Mouse (Mus musculus) liver, adult 10 weeks (tissue): Measurements from ENCODE around the gene Hist1h3e. TPM values are rescaled to one million over a fixed set of nuclear protein-coding genes. Genes with fewer than 3 reads are reported as not detected.

ENCODE experiments used
- polyA plus RNA-seq: library from polyadenylated mRNA; stranded (reverse); fragments of 350-450 nt; fragmentation: Illumina TruSeq; extraction: RNeasy Lipid Tissue Mini Kit (QIAGEN cat#74804); gene quantifications from one replicate; pipeline ENCODE4 v1.2.3, GENCODE M21; 2014; ENCODE audit warnings: low read depth, low replicate concordance

Gene Hist1h3e
- polyA plus RNA-seq = not detected

DNA sequence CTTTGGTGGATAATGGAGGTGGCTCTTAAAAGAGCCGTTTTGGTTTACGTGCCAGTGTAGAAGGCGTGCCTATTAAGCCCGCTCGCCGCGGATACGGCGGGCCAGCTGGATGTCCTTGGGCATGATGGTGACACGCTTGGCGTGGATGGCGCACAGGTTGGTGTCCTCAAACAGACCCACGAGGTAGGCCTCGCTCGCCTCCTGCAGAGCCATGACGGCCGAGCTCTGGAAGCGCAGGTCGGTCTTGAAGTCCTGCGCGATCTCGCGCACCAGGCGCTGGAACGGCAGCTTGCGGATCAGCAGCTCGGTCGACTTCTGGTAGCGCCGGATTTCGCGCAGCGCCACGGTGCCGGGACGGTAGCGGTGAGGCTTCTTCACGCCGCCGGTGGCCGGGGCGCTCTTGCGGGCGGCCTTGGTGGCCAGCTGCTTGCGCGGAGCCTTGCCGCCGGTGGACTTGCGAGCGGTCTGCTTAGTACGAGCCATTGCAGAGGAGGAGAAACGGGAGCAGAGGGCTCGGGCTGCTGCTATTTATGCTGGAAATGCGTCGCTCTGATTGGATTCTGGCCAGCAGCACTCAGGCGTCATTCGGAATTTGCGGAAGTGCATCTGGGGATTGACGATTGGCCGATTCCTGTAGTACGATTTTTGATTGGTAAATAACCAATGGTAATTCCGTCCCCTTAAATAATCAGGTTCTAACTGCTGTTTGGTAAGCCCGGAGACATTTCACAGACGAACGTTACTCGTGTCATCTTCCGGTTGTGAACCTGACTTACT lies at the start of gene Hist1h3e:
TSS of gene Hist1h3e (minus strand) at position 487 of the 777 bp plus-strand sequence.

DNA sequence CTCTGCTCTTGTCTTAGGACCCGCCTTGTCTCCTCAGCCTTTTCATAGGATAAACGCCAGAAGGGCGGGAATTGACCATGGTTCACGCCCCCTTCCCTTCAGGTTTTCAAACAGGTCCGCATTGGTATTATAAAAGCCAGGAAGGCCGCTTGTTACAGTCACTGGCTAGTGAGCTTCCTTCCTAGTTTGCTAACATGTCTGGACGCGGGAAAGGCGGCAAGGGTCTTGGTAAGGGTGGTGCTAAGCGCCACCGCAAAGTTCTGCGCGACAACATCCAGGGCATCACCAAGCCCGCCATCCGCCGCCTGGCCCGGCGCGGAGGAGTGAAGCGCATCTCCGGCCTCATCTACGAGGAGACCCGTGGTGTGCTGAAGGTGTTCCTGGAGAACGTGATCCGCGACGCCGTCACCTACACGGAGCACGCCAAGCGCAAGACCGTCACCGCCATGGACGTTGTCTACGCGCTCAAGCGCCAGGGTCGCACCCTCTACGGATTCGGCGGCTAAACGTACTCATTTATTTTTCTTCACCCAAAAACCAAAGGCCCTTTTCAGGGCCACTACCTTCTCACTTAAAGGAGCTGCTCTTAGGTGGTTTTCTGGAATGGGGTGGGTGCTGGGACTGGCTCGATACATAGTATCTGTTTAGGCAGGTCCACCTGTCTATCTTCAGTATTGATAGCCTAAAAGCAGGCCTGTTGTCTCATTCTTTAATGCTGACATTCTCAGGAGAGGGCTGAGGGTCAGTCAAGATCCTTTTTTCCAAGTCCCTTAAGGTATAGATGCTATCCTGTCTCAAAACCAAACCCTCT lies 19.4 kb upstream of the Hist1h3e start, which contains the start of gene Hist1h4d:
TSS of gene Hist1h4d (plus strand) at position 191 of the 811 bp plus-strand sequence.

DNA sequence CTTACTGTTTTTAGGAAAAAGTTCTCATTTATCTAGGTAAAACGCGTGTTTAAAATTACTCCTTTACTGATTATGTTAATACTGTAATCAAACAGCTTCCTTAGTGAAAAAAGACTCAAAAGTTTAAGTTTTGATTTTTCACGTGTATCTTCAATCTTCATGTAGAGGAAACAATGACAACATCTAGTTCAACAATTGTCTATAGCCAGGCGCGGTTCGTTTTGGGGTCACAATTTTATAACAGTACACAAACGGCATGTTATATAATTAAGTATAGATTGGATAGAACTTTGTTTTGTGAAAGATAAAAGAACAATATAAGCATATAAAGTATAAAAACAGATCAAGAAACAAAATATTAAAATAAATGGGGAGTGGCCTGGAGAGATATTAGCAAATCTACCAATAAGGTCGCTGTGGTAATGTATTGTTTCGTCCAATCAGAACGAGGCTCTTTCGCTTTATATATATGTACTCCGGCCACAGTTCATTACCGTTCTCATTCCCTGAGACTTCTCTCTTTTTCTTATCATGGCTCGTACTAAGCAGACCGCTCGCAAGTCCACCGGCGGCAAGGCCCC lies 13.2 kb upstream of the Hist1h3e start, which contains the start of gene Hist1h3d:
TSS of gene Hist1h3d (plus strand) at position 493 of the 581 bp plus-strand sequence.

DNA sequence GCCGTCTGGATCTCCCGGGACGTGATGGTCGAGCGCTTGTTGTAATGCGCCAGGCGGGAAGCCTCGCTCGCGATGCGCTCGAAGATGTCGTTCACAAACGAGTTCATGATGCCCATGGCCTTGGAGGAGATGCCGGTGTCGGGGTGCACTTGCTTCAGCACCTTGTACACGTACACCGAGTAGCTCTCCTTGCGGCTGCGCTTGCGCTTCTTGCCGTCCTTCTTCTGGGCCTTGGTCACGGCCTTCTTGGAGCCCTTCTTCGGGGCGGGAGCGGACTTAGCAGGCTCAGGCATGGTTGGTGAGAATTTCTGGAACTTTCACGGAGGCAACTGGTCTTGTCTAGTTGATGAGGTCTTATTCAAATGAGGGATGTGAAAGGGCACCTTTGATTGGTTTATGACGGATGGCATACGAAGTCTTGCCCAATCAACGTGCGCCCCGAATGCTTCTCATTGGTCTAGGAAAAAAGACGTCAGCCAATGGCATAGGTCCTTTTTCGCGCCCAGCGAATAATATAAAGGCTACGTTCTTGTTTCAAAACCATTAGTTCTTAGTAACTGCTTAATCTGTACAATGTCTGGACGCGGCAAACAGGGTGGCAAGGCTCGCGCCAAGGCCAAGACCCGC lies 11.8 kb upstream of the Hist1h3e start, which contains the start of the genes Hist1h2bf and Hist1h2ad:
TSS of gene Hist1h2bf (minus strand) at position 299 of the 627 bp plus-strand sequence.
TSS of gene Hist1h2ad (plus strand) at position 484 of the 627 bp plus-strand sequence.

DNA sequence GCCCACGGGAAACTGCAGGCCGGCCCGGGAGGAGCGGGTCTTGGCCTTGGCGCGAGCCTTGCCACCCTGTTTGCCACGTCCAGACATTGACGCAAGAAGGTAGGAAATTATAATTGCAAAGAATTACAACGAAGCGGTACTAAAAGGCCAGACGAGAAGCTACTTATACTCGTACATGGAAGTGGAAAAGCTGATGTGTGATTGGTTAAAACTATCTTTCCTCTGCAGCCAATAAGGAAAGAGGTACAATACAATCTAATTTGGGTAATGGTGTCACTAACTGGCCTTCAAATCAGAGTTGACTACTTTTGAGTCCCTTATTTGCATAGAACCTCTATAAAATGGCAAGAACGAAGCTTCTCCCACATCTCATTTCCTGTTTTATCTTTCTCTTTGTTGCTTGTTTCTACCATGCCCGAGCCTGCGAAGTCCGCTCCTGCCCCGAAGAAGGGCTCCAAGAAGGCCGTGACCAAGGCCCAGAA lies 8.9 kb upstream of the Hist1h3e start, which contains the start of the genes Hist1h2ae and Hist1h2bg:
TSS of gene Hist1h2ae (minus strand) at position 199 of the 482 bp plus-strand sequence.
TSS of gene Hist1h2bg (plus strand) at position 375 of the 482 bp plus-strand sequence.

DNA sequence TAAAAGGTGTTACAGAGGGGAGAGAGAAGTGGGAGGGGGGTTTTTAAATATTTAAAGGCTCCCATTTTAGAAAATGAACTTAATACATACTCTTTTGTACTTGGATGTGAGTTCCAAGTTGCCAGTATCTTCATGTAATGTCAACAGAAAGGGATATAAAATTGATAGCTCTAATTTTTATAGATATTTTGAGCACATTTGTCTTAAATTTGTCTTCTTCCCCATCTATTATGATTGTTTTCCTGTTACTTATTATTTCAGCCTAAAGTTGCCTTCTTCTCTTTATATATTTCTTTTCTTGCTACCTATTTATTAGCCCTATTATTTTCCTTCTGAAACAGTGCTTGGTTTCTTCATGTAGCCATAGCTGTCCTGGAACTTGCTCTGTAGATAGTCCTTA lies 9.2 kb downstream of the Hist1h3e start, which contains the start of gene Hist1h1d:
TSS of gene Hist1h1d (plus strand) at position 301 of the 400 bp plus-strand sequence.

DNA sequence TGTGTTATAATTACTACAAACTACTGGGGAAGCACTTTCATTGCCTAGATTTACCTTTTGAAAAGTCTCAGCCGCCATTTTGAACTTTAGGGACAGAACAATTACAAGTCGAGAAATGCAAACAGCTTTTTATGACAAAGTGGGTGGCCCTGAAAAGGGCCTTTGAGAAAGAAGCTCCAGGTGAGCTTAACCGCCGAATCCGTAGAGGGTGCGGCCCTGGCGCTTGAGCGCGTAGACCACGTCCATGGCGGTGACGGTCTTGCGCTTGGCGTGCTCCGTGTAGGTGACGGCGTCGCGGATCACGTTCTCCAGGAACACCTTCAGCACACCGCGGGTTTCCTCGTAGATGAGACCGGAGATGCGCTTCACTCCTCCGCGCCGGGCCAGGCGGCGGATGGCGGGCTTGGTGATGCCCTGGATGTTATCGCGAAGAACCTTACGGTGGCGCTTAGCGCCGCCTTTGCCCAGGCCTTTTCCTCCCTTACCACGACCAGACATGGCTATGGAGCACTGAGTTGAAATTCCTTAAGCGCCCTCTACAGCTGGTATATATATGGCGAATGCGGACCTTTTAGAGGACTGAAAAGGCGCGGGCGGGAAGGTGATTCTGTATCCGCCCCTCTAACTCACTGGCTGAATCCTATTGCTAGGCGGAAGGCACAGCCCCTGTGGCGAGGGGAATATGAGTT lies 10.9 kb downstream of the Hist1h3e start, which contains the start of gene Hist1h4f:
TSS of gene Hist1h4f (minus strand) at position 503 of the 689 bp plus-strand sequence.

DNA sequence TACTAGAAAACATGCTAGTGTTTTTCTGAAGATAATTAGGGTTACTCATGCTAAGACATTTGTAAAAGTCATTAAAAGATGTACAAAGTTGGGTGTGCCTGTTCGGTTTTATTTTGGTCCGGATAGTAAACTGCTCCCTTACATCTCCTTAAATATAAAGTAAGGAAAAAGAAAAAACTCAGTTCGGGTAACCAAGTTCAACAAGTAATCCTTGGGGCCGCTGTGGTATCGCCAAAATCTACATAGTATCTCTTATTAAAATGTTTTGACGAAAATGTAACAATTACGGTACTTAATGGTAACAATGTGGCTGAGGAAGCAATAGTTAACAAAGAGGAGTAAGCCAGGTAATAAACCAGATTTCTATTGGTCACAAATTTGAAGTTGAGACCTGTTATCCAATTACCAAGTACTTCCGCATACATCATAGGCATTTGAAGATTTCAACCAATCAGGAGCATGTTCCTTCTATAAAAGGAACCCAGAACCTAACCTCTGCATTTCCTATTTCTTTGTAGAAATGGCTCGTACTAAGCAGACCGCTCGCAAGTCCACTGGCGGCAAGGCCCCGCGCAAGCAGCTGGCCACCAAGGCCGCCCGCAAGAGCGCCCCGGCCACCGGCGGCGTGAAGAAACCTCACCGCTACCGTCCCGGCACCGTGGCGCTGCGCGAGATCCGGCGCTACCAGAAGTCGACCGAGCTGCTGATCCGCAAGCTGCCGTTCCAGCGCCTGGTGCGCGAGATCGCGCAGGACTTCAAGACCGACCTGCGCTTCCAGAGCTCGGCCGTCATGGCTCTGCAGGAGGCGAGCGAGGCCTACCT lies 18.0 kb downstream of the Hist1h3e start, which contains the start of gene Hist1h3f:
TSS of gene Hist1h3f (plus strand) at position 88 of the 822 bp plus-strand sequence.

DNA sequence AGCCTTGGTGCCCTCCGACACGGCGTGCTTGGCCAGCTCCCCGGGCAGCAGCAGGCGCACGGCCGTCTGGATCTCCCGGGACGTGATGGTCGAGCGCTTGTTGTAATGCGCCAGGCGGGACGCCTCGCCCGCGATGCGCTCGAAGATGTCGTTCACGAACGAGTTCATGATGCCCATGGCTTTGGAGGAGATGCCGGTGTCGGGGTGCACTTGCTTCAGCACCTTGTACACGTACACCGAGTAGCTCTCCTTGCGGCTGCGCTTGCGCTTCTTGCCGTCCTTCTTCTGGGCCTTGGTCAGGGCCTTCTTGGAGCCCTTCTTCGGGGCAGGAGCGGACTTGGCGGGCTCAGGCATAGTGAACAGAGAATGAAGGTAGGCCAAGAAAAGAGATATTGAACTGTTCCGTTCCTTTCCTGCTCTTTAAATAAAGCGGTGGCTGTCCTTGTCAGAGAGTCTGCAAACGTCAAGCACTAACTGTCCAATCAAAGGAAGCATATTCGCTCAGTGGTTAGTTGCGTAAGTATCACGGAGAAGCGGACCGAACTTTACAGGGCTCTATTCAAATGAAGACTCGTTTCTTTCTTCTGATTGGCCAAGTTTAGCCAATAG lies 19.1 kb downstream of the Hist1h3e start, which contains the start of gene Hist1h2bh:
TSS of gene Hist1h2bh (minus strand) at position 394 of the 609 bp plus-strand sequence.

DNA sequence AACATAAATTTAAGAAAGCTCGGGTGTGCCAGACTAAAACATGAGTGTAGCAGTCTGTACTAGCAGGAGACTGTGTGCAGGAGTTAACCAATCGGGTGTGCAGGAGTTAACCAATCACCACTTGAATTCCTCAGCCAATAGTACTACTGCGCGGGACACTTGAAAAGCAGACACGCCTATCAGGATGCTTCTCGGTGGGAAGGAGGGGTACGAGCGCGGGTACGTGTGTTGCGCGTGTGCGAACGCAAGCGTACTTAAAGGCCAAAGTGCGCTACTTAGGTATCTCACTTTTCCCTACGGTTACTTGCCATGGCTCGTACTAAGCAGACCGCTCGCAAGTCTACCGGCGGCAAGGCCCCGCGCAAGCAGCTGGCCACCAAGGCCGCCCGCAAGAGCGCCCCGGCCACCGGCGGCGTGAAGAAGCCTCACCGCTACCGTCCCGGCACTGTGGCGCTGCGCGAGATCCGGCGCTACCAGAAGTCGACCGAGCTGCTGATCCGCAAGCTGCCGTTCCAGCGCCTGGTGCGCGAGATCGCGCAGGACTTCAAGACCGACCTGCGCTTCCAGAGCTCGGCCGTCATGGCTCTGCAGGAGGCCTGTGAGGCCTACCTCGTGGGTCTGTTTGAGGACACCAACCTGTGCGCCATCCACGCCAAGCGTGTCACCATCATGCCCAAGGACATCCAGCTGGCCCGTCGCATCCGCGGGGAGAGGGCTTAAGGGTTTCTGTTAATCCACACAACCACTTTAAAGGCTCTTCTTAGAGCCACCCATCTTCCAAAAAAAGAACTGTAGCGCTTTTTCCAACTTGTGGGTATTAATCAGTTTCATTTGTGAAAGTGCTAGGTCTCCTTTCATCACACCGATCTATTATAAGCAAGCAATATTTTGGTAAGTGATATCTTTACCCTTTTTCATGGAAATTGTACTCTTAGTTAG lies 26.8 kb downstream of the Hist1h3e start, which contains the start of gene Hist1h3g:
TSS of gene Hist1h3g (plus strand) at position 286 of the 939 bp plus-strand sequence.

DNA sequence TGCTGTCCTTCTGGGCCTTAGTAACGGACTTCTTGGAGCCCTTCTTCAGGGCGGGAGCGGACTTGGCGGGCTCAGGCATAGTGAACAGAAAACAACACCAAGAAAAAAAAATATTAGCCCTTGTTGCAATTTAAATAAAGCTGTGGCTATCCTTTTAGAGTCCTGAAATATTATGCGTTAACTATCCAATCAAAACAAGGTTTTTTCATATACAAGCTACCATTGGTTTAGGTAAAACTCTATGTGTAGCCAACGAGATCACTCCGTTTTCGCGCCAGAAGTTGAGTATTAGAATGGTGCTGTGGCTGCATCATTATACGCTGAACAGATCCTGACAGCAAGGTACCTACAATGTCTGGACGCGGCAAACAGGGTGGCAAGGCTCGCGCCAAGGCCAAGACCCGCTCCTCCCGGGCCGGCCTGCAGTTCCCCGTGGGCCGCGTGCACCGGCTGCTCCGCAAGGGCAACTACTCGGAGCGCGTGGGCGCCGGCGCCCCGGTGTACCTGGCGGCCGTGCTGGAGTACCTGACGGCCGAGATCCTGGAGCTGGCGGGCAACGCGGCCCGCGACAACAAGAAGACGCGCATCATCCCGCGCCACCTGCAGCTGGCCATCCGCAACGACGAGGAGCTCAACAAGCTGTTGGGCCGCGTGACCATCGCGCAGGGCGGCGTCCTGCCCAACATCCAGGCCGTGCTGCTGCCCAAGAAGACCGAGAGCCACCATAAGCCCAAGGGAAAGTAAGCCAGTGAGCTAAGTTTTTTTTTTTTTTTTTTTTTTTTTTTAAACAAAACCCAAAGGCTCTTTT lies 28.4 kb downstream of the Hist1h3e start, which contains the start of gene Hist1h2af:
TSS of gene Hist1h2af (plus strand) at position 347 of the 808 bp plus-strand sequence.

DNA sequence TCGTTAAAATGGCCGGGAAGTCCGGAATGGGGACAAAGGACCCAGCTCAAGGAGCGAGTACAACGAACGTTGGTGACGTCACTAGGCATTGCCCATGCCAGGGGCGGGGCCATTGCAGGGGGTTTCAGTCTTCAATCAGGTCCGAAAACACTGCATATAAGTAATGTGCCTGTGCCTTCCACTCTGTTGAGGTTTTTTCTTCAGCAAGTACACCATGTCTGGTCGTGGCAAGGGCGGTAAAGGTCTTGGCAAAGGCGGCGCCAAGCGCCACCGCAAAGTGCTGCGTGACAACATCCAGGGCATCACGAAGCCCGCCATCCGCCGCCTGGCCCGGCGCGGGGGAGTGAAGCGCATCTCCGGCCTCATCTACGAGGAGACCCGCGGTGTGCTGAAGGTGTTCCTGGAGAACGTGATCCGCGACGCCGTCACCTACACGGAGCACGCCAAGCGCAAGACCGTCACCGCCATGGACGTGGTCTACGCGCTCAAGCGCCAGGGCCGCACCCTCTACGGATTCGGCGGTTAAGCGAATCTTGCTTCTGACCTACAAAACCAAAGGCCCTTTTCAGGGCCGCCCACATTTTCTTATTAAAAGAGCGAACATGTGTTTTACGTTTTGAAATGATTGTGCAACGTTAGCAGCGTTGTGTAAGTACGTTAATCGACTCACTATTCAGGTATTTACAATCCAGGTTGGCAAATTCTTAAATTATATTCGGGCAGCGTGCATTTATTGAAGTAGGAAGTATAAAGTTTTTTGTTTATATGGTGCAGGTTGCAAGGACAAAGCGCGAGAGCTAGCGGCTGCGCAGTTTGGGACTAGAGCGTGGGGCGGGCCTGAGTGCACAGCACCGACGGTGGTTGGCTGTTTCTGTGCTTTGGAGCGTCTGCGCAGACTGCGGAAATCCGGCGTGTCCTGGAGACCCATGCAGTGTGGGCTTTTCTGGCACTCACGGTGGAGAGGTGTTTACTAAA lies 31.0 kb downstream of the Hist1h3e start, which contains the start of gene Hist1h4h:
TSS of gene Hist1h4h (plus strand) at position 150 of the 975 bp plus-strand sequence.

